Mouse (Mus musculus) limb, embryonic 10.5 days (tissue): ENCODE measurements around the gene Zfp985. TPM values are rescaled to one million over a fixed set of nuclear protein-coding genes. Genes with fewer than 3 reads are reported as not detected.
"Not testable (repeated sequence)": the region's sequence is repeated elsewhere in the genome, so short reads cannot be mapped to it uniquely, and the experiment has no call there.

Source experiments
- DNase-seq: peaks from one replicate; pipeline ENCODE4 v3.0.0-alpha.2; 2017; ENCODE audit warnings: low spot score
- H3K27ac ChIP-seq: fragments of 300-500 bp; sonication (generic); 2 replicates; pipeline ENCODE4 v1.5.1; 2016; ENCODE audit warnings: mild to moderate bottlenecking
- H3K27me3 ChIP-seq: fragments of 300-500 bp; sonication (generic); 2 replicates; pipeline ENCODE4 v1.6.1; 2016; ENCODE audit warnings: low read depth, mild to moderate bottlenecking; ENCODE audit not compliant: poor library complexity, severe bottlenecking
- H3K36me3 ChIP-seq: fragments of 300-500 bp; sonication (generic); 2 replicates; pipeline ENCODE4 v1.6.1; 2016; ENCODE audit warnings: mild to moderate bottlenecking, moderate library complexity
- H3K4me1 ChIP-seq: fragments of 300-500 bp; sonication (generic); 2 replicates; pipeline ENCODE4 v1.6.1; 2016
- H3K4me3 ChIP-seq: fragments of 300-500 bp; sonication (generic); 2 replicates; pipeline ENCODE4 v1.5.1; 2016; ENCODE audit warnings: mild to moderate bottlenecking, moderate library complexity
- H3K9me3 ChIP-seq: fragments of 300-500 bp; sonication (generic); replicated peaks from 2 replicates; pipeline ENCODE4 v1.6.1; 2016; ENCODE audit warnings: mild to moderate bottlenecking
- WGBS: fragments of 180-500 bp; shearing (Covaris S2); methylation state at CpG from one replicate; pipeline ENCODE4 v1.1.7; 2016; 5-methylcytosine and 5-hydroxymethylcytosine counted together
- polyA plus RNA-seq: library from polyadenylated mRNA; unstranded; fragments of >200 nt; fragmentation: Nextera tagmentation; extraction: Ambion mirVana; gene quantifications from 2 replicates; pipeline ENCODE4 v1.2.1, GENCODE M21; 2016

The Zfp985 gene
- polyA plus RNA-seq, result 0.25 and 0.34 TPM in 2 replicates

- 77% methylated on average over 5 of the region's 5 CpGs for WGBS
- not testable (repeated sequence) for H3K27ac ChIP-seq, H3K4me1 ChIP-seq, H3K9me3 ChIP-seq, H3K4me3 ChIP-seq, DNase-seq, H3K36me3 ChIP-seq, H3K27me3 ChIP-seq
Observed at GRCm38 (mm10) chr4:147553071-147553470, at the start of gene Zfp985. Gene Zfp985 (plus strand): TSS chr4:147553277.

DNA sequence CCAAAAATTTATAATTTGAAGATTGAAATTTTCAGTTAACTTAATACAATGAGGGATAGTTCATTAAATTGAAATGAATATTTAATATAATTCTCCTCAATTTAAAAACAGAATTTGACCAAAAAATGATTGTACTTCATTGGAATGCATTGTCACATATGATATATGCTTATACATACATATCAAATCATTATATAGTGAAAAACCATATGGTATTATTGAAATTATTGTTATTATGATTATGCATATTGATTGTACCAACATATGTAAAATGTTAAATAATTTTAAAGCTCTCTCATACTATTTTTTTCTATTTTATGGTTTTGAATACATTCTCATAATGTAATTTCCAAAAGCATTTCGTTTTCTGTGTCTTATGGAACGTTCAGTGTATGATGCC lies 43.9 kb upstream of the Zfp985 start:
- H3K4me1 ChIP-seq, result no peaks in the 10 kb centered on the region
- H3K4me3 ChIP-seq, result no peak overlapping the region
- DNase-seq, result no peak
- H3K36me3 ChIP-seq, result peaks cover 27% of the 10 kb centered on the region
- no peak overlapping the region for H3K27ac ChIP-seq
- peaks cover 12% of the 10 kb centered on the region for H3K9me3 ChIP-seq
- no peaks in the 10 kb centered on the region for H3K27me3 ChIP-seq
- 87% methylated on average over 2 of the region's 2 CpGs for WGBS

GRCm38 (mm10) chr4:147518981-147519380 lies 34.1 kb upstream of the Zfp985 start:
- WGBS, result 79% methylated on average over 2 of the region's 2 CpGs
- Histone ChIP-seq H3K27ac (no peak overlapping the region), H3K27me3 (no peaks in the 10 kb centered on the region), H3K9me3 (peaks cover 38% of the 10 kb centered on the region), H3K36me3 (0 out of 2 replicates have a peak, but pooled peaks cover 2% of the 10 kb centered on the region), H3K4me3 (no peak overlapping the region), H3K4me1 (no peaks in the 10 kb centered on the region)
- DNase-seq, result no peak

DNA sequence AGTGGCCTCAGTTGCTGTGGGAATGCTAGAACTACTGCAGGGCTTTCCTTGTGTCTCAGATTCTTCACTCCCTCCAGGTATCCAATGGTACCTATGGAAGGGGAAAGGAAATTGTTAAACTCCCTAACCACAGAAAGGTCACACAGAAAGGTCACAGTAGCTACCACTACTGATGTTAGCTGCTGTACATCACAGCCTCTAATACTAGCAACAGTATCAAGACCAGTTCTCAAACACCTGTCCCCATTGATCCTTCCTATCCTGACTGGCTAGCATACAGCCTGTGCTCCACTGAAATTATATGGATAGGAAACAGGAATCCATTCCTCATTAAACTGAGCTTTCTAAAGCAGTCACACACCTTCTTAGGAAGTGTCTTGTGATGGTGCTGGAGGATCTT lies 33.0 kb upstream of the Zfp985 start:
- Histone ChIP-seq H3K36me3 (0 out of 2 replicates have a peak, but pooled peaks cover 2% of the 10 kb centered on the region), H3K9me3 (peaks cover 38% of the 10 kb centered on the region), H3K27me3 (no peaks in the 10 kb centered on the region), H3K27ac (no peak overlapping the region), H3K4me3 (no peak overlapping the region), H3K4me1 (no peaks in the 10 kb centered on the region)
- no peak for DNase-seq

GRCm38 (mm10) chr4:147525125-147525524 lies 28.0 kb upstream of the Zfp985 start:
- Histone ChIP-seq H3K4me3 (no peak overlapping the region), H3K27ac (no peak overlapping the region), H3K27me3 (no peaks in the 10 kb centered on the region), H3K9me3 (peaks cover 12% of the 10 kb centered on the region), H3K36me3 (no peaks in the 10 kb centered on the region), H3K4me1 (no peaks in the 10 kb centered on the region)
- DNase-seq, result no peak
- WGBS, result 94% methylated on average over 1 of the region's 1 CpGs

GRCm38 (mm10) chr4:147530366-147530765 lies 22.7 kb upstream of the Zfp985 start:
- 84% methylated on average over 1 of the region's 1 CpGs for WGBS
- no peaks in the 10 kb centered on the region for H3K4me1 ChIP-seq
- H3K27ac ChIP-seq, result no peak overlapping the region
- no peaks in the 10 kb centered on the region for H3K27me3 ChIP-seq
- no peaks in the 10 kb centered on the region for H3K36me3 ChIP-seq
- peaks cover 8% of the 10 kb centered on the region; the same call in 1 of the 2 replicates for H3K9me3 ChIP-seq
- no peak overlapping the region for H3K4me3 ChIP-seq
- no peak for DNase-seq

- H3K4me1 ChIP-seq, H3K36me3 ChIP-seq, DNase-seq, H3K4me3 ChIP-seq, H3K27ac ChIP-seq, H3K27me3 ChIP-seq: not testable (repeated sequence)
- peaks cover 16% of the 10 kb centered on the region for H3K9me3 ChIP-seq
Observed at GRCm38 (mm10) chr4:147535916-147536315, 17.2 kb upstream of the Zfp985 start.

DNA sequence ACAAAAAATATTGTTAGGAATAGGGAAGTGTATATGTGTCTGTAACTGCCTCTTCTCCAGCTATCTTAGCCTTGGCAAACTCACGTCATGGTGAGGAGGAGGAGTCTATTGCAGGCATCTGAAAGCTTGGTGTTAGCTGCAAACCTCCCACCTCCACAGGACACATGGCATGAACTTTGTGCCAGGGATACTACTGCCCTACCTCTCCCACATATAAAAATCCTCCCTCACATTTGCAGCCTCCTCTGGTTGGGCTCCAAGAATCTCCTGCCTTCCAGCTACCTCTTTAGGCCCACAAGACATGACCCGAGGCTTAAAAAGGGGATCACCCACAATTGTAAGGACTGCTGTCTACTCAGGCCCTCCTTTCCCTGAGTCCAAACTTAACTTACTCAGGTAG lies 15.4 kb upstream of the Zfp985 start:
- WGBS, result 89% methylated on average over 2 of the region's 2 CpGs
- no peak overlapping the region for H3K4me3 ChIP-seq
- peaks cover 18% of the 10 kb centered on the region for H3K9me3 ChIP-seq
- no peaks in the 10 kb centered on the region for H3K27me3 ChIP-seq
- no peak for DNase-seq
- no peaks in the 10 kb centered on the region for H3K4me1 ChIP-seq
- H3K36me3 ChIP-seq, result no peaks in the 10 kb centered on the region
- H3K27ac ChIP-seq, result no peak overlapping the region

DNA sequence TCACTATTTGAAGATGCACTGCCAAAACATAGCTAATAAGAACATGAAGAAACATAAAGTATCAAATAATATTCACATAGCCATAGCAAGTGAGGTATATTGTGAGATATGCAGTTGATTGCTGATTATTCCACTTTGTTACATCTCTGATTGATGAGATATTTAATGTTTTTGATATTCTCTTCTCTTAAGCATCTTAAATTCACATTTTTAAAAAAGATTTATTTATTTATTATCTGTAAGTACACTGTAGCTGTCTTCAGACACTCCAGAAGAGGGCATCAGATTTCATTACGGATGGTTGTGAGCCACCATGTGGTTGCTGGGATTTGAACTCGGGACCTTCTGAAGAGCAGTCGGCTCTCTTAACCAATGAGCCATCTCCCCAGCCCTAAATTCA lies 13.2 kb upstream of the Zfp985 start, which contains the start of gene Gm16503:
Gene Gm16503, plus strand, starts transcription at position 301 of the 400 bp plus-strand sequence.
- H3K27ac ChIP-seq, H3K27me3 ChIP-seq, H3K4me1 ChIP-seq, DNase-seq, H3K4me3 ChIP-seq, H3K36me3 ChIP-seq: not testable (repeated sequence)
- 90% methylated on average over 3 of the region's 3 CpGs for WGBS
- H3K9me3 ChIP-seq, result peaks cover 18% of the 10 kb centered on the region

DNA sequence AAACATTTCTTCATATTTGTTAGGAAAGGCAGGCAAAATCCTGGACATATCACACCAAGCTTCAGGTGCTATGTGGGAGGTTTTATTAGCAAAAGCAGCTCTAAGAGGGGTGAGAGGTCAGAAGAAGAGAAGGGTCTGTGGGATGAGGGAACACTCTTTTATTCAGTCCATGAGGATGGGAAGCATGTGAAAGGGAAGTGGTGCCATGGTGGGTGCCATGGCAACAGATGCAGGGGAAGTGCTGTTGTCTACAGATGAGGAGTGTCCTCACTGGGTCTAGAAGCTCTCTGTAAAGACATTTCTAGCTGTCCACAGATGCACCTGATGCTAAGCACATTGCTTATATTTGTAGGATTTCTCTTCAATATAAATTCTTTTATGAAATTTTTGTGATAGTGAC lies 12.0 kb upstream of the Zfp985 start:
- H3K4me3 ChIP-seq, result no peak overlapping the region
- no peak overlapping the region for H3K27ac ChIP-seq
- no peak for DNase-seq
- peaks cover 10% of the 10 kb centered on the region for H3K9me3 ChIP-seq
- no peaks in the 10 kb centered on the region for H3K4me1 ChIP-seq
- no peaks in the 10 kb centered on the region for H3K27me3 ChIP-seq
- no peaks in the 10 kb centered on the region for H3K36me3 ChIP-seq

GRCm38 (mm10) chr4:147554361-147554760 lies 1.3 kb downstream of the Zfp985 start:
- H3K9me3 ChIP-seq, H3K4me1 ChIP-seq, H3K4me3 ChIP-seq, H3K27me3 ChIP-seq, DNase-seq, H3K27ac ChIP-seq, H3K36me3 ChIP-seq: not testable (repeated sequence)
- 77% methylated on average over 2 of the region's 2 CpGs for WGBS

- not testable (repeated sequence) for H3K4me1 ChIP-seq, DNase-seq, H3K27me3 ChIP-seq, H3K27ac ChIP-seq, H3K4me3 ChIP-seq, H3K9me3 ChIP-seq, H3K36me3 ChIP-seq
- 59% methylated on average over 1 of the region's 1 CpGs for whole genome bisulfite sequencing
Observed at GRCm38 (mm10) chr4:147556921-147557320, 3.8 kb downstream of the Zfp985 start.

DNA sequence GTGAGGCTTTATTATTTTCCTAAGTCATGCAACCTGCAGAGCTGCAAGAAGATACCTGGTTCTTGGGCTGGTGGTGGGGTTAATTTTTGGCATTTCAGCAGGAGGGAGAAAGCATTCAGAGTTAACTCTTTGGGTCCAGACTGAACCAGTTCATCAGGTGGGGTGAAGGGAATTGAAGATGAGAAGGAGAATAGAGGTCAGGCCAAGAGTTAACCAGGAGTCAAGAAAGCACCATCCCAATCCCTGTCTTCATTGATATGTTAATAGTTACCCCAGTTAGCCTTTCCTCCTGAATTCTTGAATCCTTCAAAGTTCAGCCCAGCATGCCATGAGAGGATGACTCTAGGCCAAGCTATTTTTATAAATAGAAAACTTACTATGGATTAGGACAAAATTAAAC lies 4.9 kb downstream of the Zfp985 start:
- DNase-seq, result not testable (repeated sequence)

GRCm38 (mm10) chr4:147559096-147559495 lies 6.0 kb downstream of the Zfp985 start:
- not testable (repeated sequence) for H3K9me3 ChIP-seq, DNase-seq, H3K4me3 ChIP-seq, H3K4me1 ChIP-seq, H3K27me3 ChIP-seq, H3K36me3 ChIP-seq, H3K27ac ChIP-seq
- 70% methylated on average over 1 of the region's 1 CpGs for WGBS

More for the DNA sequence above, 4.9 kb downstream of the Zfp985 start:
- not testable (repeated sequence) for H3K9me3 ChIP-seq, H3K27ac ChIP-seq, H3K4me1 ChIP-seq, H3K36me3 ChIP-seq, H3K4me3 ChIP-seq, H3K27me3 ChIP-seq
